Mouse (Mus musculus) MEL-GATA-1-ER (cell line): ENCODE measurements around the gene Hkdc1.

ENCODE experiments used
- DNase-seq: peaks from one replicate; pipeline ENCODE4 v3.0.0-alpha.2; 2012; ENCODE audit warnings: low read depth; ENCODE audit errors: extremely low read depth

The Hkdc1 gene

DNA sequence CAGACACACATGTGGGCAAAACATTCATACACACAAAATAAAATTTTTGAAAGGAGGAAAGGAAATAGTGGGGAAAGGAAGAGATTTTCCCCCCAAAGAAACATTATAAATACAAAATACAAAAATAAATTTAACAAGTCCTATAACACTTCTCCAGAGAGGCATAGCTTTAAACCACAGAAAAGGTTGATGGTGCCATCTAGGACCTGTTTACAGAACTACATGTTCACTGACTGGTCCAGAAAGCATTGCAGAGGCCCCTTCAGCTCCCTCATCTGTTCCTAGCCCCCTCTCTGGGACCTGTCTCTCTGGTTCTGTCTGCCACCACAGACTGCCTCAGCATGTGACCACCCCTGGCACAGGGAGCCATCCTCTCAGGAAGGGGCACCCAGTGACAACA is 41.4 kb downstream of the Hkdc1 start:
- no peak for DNase-seq

DNA sequence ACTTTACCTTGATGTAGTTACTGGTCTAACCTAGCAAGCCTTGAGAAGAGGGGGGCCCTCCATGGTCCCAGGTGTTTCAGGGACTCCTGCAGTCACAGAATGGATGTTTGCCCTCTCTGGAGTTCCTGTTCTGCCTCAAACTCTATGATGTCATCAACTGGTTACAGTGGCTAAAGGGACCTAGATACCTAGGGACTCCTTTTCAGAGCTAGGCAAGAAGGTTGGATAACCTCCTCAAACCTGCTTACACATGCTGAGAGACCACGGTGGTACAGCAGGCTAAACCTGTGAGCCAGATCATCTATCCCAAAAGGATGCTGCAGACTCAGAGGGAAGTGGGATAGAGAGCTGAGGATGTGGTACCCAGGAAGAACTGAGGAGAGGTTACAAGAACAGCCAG is 42.5 kb downstream of the Hkdc1 start, which contains the start of gene Hk1:
Gene Hk1, minus strand, starts transcription at position 101 of the 400 bp plus-strand sequence.
- DNase-seq = no peak

DNA sequence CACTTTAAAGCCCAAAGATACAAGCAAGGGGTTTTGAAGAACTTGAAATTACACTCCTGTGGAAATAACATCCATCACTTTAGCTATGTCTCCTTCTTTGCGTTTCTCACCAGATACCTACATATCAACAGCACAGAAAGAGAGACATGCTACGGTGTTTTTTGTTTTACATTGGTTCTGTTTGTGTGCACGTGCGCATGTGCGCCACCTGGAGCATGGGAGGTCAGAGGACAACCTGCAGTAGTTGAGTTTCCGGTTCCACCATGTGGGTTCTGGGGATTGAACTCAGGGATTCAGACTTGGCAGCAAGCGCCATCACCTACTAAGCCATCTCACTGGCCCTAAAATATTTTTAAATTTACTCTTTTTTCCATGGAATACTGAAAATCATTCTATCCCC is 63.5 kb downstream of the Hkdc1 start:
- DNase-seq = no peak

DNA sequence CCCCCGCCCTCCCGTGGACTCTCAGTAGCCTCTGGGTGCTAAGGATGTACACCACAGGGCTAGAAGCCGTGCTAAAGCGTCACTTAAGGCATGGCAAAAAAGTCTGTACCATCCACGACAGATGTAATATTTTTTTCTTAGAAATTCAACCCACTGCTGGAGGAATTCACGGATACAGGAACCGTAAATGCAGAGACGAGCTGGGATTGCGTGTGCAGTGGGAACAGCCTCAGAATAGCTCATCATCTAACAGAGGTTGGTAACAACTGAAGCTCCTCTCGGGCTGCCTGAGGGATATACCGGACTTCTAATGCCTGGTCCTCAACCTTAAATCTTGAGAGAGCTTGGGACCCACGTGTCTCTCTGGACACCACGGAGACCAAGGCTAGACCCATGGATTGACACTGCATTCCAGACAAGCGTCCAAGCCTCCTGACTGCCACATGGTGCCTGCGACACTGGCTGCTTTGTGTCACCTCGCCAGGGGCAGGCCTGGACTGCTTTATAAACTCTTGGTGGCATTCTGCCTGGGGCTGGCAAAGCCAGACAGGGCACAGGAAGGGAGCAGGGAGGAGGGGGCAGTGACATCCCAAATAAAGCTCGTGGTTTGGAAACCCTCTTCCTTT is 66.1 kb downstream of the Hkdc1 start:
- no peak for DNase-seq

DNA sequence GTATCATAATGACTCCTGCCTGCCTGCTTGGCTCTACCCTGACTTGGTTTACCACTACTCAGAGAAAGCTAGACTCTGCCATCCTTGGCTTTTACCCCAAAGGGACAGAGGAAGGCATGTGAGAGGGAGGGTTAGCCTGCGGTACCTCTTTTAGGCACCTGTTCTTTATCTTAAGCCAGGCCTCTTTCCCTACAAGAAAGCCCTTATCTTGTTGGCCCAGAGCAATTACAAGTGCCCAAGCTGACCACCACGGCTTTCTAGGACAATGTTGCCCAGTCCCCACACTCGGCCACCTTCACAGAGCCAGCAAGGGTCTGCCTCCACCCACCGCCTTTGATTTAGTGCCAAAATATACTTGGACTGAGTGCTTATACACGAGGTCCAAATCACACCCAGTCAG is 77.1 kb downstream of the Hkdc1 start:
- DNase-seq = no peak

DNA sequence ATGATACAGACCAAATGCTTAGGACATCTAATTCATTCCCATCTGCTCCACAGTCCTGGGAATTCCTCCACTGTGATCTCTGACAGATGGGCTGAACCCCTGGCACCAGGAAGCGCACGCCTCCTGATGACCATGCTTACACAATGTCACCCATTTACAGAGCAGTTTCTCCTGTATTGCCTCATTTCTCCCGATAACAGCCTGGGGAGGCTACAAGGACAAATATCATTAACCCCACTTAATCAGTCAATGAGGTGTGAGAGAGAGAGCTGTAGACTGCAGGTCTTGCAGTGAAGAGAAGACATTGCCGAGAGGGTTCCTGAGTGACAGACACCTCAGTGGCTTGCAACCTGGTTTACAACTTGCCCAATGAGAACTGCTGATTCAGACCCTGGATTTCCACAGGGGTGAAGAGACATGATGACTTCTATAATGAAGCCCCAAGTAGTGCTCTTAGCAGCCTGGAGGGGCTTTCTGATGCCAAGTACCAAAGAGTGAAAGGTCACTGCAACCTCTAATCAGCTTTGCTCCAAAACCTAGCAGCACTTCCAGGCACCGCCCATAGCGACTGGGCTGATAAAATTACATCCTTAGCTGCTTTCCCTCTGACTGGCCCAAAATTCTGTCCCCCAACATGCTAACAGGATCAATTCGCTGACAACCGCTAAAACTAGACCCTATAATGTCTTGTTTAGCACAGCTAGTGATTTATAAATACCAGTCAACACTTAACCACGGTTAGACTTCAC is 78.1 kb downstream of the Hkdc1 start:
- DNase-seq = no peak

DNA sequence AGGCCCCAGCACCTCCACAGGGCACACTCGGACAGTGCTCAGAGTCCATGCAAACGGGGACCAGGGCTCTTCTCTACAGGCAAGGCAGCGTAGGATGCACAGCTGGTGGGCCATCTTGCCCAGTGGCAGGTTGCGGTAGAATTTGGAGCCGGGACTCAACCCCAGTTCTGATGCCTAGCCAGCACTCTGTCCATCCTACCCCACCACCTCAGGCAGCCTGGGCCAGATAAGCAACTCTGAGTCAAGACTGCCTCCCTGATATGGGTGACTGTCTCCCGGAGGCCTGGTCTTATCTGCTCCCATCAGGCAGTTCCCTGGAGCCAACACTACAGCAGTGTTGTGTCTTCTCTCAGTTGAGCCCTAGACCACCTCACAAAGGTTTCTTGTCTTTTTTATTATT is 79.8 kb downstream of the Hkdc1 start:
- no peak for DNase-seq

DNA sequence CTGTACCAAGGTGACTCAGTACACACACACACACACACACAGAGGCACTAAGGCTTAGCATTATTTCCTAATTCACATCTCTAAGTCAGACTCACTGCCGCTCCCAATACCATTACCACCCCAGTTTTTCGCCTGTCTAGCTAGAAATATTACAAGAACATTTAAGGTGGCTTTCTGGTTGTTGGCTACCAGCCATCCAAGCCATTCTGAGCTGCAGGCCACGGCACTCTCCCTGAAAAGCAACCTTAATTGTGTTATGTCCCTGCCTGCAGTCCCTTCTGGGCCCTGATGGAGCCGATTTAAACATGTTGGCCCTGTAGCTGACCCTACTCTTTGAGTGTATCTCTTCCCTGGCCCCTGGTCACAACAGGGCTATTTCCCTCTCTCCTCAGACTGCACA is 80.3 kb downstream of the Hkdc1 start:
- no peak for DNase-seq

DNA sequence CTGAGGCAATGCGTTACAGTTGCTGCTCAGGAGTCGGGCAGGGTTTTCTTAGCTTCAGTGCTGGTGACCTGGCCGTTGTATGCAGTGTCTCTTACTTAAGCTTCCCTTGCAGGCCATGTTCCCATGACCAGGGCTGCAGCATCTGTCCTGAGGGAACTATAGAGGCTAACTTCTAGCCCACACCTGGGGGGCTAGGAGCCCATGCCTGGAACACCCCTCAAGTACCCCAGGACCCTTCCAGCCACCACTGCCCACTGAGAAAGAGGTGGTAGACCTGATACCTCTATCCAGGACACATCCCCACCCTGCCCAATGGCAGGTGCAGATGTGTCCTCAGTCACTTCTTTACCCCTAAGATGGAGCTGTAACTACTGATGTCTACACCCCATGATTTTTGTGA is 81.3 kb downstream of the Hkdc1 start:
- DNase-seq = no peak

DNA sequence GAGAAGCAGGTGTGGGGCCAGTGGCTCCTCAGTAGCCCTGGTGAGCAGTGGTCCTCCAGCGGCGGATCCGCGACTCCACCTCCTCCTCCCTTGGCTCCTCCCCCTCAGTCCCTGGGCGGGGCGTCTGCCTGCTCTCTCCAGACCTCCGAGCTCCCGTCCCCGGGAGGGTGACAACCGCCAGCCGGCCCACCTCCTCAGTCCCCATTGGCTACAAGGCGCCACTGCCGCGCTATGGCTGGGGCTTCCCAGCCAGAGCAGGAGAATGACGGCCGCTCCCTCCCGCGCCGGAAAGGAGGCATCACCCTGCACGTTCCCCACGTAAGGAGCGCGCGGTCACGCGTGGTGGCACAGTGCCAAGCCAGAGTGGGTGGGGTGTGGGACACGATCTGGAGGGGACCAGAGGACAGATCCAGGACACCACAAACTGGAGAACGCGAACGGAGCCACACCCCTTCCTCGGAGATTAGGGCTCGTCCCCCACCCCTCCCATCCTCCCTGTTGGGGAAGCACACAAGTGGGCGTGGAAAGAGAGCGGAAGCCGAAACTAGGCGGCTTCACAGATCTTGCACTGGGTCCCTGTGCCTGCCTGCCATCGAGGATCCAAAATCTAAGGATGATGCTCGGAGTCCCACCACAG is 82.1 kb downstream of the Hkdc1 start:
- peak; percentile 92 for DNase-seq

DNA sequence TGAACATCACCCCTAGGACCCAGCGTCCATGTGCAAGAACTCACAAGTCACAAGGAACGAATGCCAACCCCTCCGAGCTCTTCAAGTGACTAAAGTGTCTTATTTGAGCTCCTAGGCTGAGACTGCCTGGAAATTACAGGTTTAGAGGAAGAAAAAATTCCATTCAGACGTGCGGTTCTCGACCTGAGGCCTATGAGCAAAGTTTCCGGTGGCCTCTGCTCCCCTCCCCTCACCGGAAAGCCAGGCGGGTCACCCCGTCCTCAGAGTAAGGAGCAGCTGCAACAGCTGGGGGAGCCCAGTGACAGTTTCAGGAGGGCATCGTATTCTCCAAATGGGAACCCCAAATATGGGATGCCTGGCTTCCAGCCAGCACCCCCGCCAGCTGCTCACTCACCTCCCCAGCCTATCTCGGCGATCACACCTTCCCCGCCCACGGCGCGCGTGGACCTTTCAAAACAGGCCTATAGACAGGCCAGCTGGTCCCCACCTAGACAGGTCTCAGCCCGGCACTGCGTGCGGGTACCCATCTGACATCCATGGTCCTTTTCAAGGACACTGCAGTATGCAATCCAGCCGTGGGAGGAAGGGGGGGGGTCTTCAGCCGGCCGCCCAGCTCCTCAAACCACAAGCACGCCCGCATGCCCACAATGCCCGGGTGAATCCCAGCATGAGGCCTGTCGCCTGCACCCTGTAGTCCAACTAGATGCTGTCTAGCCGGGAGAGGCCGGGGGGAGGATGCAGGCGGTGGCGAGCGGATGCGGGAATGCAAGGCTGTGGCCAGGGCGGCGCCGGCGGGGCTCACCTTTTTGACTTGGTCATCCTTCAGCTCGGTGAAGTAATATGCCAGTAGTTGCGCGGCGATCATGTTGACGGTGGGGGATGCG is 82.8 kb downstream of the Hkdc1 start:
- no peak for DNase-seq

DNA sequence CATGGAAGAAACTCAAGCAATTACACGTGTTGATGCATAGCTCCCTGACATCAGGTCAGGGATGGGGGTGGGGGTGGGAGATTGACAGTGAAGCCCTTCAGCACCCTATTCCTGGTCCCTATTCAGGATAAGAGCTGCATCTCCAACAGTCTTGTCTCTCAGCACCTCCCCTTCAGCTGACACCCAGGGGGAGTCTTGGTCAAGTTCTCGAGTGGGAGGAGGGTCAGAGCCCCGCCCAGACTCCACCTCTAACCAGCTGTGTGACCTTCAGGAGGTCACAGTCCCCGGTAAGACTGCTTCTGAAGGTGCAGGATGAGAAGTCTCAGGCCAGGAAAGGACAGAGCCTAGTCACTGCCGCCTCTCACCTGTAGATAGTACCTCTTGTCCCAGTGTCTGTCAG is 83.7 kb downstream of the Hkdc1 start:
- no peak for DNase-seq

DNA sequence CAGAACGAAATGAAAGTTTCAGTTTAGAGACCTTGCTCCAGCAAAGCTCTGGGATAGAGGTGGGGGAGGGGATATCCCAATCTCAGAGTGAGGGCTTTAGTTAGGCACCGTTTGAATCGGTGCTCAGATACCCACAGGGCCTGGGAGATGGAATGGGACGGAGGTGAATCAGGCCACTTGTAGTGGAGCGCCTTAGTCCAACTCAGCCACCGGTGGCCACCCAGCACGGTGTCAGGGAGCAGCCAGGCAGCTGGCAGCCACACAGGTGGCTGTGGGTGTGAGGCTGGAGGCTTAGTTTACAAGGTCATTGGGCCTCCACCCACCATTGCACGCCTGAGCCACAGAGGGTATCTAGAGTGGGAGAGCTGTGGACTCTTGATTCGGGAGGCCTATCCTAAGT is 84.1 kb downstream of the Hkdc1 start:
- DNase-seq = no peak

DNA sequence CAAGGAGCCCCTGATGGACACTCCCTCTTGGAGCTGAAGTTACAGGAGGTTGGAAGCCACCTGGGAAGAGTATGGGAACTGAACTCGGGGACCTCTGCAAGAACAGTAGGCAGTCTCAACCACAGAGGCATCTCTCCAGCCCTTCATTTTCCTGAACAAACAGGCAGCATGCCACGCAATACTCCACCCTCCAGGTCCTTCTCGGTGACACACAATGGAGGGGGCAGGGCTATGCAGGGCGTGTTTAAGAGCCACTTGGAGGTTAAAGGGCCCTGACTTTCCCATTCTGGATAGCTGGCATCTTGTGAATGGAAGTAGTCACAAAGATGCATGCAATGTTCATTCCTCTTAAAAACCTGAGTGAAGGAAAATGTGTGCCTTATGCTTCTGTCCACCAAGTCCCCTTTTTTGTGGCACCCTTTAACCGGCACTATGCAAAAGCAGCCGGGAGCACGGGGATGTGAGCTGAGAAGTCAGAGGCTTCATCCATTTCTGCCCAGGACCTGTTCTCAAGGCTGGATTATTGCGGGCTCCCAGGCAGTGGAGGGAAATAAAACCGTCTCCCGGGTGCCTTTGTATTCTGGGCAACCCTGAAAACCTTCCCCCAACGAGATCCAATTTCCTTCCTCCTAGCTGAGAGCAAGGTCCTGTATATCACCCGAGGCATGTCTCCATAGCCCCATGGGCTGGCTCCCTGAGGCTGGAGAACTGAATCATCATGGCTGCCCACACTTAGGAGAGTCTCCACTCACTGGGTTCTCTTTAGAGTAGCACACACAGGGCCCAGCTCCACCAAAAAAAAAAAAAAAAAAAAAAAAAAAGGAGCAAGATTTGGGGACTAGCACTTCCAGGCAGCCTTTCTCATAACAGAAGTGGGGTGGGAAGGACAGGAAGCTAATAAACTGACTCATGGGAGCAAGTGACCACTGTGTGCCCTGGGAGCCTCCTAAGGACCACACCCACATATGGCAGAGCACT is 85.4 kb downstream of the Hkdc1 start:
- DNase-seq = no peak

DNA sequence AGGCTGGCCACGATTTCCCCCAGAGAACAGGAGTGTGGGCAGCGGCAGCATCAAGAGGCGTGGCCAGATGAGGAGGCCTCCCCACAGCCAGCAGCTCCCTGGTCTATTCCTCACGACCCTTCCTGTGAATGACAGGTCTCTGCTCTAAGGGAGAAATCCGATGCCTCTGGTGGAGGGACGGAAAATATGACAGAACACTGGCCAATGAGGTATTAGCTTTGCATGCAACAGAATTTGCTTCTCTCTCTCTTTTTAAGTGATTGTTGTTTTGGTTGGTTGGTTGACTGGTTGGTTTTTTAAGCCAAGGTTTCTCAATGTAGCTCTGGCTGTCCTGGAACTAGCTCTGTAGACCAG is 86.9 kb downstream of the Hkdc1 start:
- no peak for DNase-seq

DNA sequence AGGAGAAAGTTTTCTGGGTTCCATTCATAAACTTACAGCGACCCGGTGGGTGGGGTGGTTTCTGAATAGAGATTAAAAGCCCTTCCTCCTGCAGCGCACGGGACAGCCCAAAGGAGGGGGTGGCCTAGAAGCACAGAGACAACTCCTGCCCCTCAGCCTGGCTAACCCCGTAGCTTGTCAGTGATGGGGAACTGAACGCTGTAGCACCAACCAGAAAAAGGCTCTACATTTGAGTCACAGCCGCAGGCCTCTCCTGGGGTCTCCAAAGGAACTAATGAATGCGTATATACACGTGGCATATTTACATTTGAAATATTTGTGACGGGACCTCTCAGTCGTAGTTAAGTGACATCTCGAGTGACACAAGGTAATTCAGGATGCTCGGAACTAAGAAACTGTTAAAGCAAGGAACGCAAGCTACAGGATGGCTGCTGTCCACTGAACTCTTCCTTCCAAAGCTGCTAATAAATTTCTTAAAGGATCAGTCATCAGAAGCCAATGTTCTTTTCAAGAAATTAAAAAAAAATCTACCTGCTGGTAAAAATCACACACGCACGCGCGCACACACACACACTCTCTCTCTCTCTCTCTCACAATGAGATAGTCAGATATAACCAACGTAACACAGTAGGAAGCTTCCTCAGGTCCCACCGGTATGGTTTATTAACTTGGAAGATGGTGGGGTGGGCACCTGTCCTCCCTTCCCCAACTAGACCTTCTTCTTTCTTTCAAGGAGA is 87.4 kb downstream of the Hkdc1 start:
- peak; percentile 90 for DNase-seq

DNA sequence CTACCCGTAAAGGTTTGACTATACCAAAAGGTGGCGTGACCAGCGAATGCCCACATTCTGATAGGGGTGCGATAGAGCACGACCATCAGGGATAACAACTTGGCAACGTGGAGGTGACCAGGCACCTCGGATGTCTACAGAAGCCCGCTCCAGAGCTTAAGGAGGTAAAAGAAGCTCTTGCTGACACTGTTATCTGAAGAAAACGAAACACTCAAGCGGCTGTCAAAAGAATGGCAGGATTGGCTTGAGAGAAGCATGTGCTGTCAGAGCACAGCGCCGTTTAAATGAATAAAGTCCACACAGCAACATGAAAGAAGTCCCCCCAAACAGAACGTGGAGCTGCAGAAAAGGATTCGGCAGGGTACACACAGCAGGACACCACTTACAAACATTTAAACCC is 89.0 kb downstream of the Hkdc1 start:
- no peak for DNase-seq
